Mouse (Mus musculus) brain, embryonic 14.5 days (tissue): ENCODE results near the gene Kmt2e.

Experiments
- CTCF ChIP-seq: fragments of 200-500 bp; IDR thresholded peaks from 2 replicates; pipeline ENCODE4 v1.5.1; 2012; ENCODE audit warnings: inconsistent platforms, mild to moderate bottlenecking, moderate library complexity, borderline replicate concordance; ENCODE audit not compliant: insufficient read depth, insufficient read length; ENCODE audit errors: extremely low read depth
- POLR2A ChIP-seq: fragments of 200-500 bp; IDR thresholded peaks from 2 replicates; pipeline ENCODE4 v1.6.1; 2012; ENCODE audit warnings: mild to moderate bottlenecking, inconsistent platforms, borderline replicate concordance; ENCODE audit not compliant: poor library complexity, insufficient read depth, insufficient read length, severe bottlenecking; ENCODE audit errors: extremely low read depth

DNA sequence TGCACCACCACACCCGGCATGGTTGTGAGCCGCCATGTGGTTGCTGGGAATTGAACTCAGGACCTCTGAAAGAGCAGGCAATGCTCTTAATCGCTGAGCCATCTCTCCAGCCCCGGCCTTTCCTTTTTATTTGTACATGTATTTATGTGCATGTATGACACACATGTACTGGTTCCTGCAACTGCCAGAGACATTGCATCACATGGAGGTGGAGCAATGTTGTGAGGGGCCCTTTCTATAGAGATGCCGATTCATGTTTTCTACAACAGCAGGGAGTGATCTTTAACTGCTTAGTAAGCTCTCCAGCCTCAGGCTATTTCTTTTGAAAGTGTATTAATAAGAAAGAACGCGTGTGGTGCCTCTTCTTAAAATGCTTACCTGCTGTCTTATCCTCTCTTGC, 49.6 kb downstream of the Kmt2e start:
- no peak for TF ChIP-seq POLR2A
- TF ChIP-seq CTCF = no peak
